Comparison of ENCODE assay signal across 8 mouse cellular contexts in the genomic region with DNA sequence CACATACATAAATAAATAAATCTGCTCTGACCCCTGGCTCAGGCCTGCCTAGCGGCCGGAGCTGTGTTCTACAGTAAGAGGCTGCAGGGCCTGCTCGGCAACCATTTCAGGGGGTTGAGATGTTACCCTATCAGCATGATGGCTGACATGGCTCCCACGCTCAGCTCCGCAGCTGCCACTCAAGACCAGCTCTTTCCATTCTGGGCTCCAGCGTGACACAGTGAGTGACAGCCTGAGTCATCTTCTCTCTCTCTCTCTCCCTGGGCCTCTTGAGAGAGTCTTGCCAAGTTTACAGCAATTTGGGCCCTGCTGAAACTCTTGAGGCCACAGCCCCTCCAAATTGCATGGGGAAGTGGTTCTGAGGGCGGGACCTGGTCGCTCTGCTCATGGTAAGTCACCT. TPM values are rescaled to one million over a fixed set of nuclear protein-coding genes. Genes with fewer than 3 reads are reported as not detected.
A peak's percentile ranks its signal among the peaks of the same experiment; 100 is the strongest.
DNase-seq lines count a peak whose midpoint lies in the region; ATAC-seq and TF ChIP-seq lines count a peak whose summit lies in the region.
"Had no signal": no experiment of that assay in that cellular context is flagged by ENCODE, and none has a peak within 500 bp of the region (broad histone marks: within the 10 kb centered on the region; RNA-seq: fewer than 3 reads in every experiment).

No protein-coding gene starts in this region.

- no peaks in the 10 kb centered on the region for H3K36me3 ChIP-seq in intestine, embryonic 14.5 days (ENCODE audit: control insufficient read depth, insufficient read depth, low read length)
- no peaks in the 10 kb centered on the region for H3K36me3 ChIP-seq in intestine, embryonic 15.5 days

- H3K27me3 ChIP-seq in intestine, embryonic 14.5 days (replicated peaks; ENCODE audit: control insufficient read depth, insufficient read depth, low read length), result no peaks in the 10 kb centered on the region
- H3K27me3 ChIP-seq in intestine, embryonic 15.5 days (replicated peaks), result no peaks in the 10 kb centered on the region
- H3K27me3 ChIP-seq: Patski had no signal

- H3K27ac ChIP-seq in intestine, embryonic 14.5 days (ENCODE audit: low read depth), result peak overlapping the region; percentile 58; the same call in 1 of the 2 replicates
- H3K27ac ChIP-seq in intestine, embryonic 15.5 days, result no peak overlapping the region
- peak overlapping the region; percentile 90 for H3K27ac ChIP-seq in embryonic fibroblast, embryonic 13.5 days (ENCODE audit: insufficient read depth, low read length)

- no peak for TF ChIP-seq POLR2A in embryonic fibroblast, embryonic 13.5 days (IDR thresholded peaks at IDR 0.05; ENCODE audit: low read depth, low read length)

- no peak for DNase-seq in intestine, embryonic 14.5 days (ENCODE audit: low spot score)
- DNase-seq in right cerebral cortex, adult 2 months (ENCODE audit: low spot score in 2 of 2), result peak; percentile 47 to 50
- no peak for DNase-seq in right cerebral cortex, postnatal 25 days
- no peak for DNase-seq in urinary bladder, postnatal 10 days (ENCODE audit: low spot score)
- DNase-seq in thymus, postnatal 25 days, result no peak

- H3K9ac ChIP-seq in intestine, embryonic 14.5 days (ENCODE audit: low read length), result no peak overlapping the region
- H3K9ac ChIP-seq in intestine, embryonic 15.5 days, result no peak overlapping the region

- no peak overlapping the region for H3K4me3 ChIP-seq in intestine, embryonic 14.5 days (ENCODE audit: low read depth, low read length)
- H3K4me3 ChIP-seq in intestine, embryonic 15.5 days (replicated peaks), result no peak overlapping the region
- H3K4me3 ChIP-seq in embryonic fibroblast, embryonic 13.5 days (ENCODE audit: insufficient read depth, low read length), result no peak overlapping the region

- H3K4me2 ChIP-seq in intestine, embryonic 14.5 days (ENCODE audit: low read length), result no peak overlapping the region
- no peak overlapping the region for H3K4me2 ChIP-seq in intestine, embryonic 15.5 days (replicated peaks)

- WGBS in intestine, embryonic 14.5 days, result 86% methylated on average over 8 of the region's 8 CpGs
- WGBS in intestine, embryonic 15.5 days, result 89% methylated on average over 8 of the region's 8 CpGs

- peaks cover 36% of the 10 kb centered on the region for H3K4me1 ChIP-seq in intestine, embryonic 14.5 days (replicated peaks; ENCODE audit: control insufficient read depth, insufficient read depth, low read length)
- H3K4me1 ChIP-seq in intestine, embryonic 15.5 days (replicated peaks), result peaks cover 31% of the 10 kb centered on the region
- H3K4me1 ChIP-seq in embryonic fibroblast, embryonic 13.5 days (ENCODE audit: control insufficient read depth, insufficient read depth, low read length), result peaks cover 26% of the 10 kb centered on the region

- TF ChIP-seq CTCF in embryonic fibroblast, embryonic 13.5 days (IDR thresholded peaks at IDR 0.05; ENCODE audit: borderline replicate concordance, insufficient read depth, low read length), result no peak

- no peaks in the 10 kb centered on the region for H3K9me3 ChIP-seq in intestine, embryonic 14.5 days (ENCODE audit: control insufficient read depth, low read length)
- no peaks in the 10 kb centered on the region for H3K9me3 ChIP-seq in intestine, embryonic 15.5 days

- ATAC-seq in intestine, embryonic 14.5 days (replicated peaks; ENCODE audit: low FRiP score, low TSS enrichment, low read depth), result no peak
- no peak for ATAC-seq in intestine, embryonic 15.5 days
- ATAC-seq: Patski had no signal

RNA-seq across cellular contexts. Expression of a gene that starts 32.0 kb away (rescaled TPM):
- 74.6 and 81.2 TPM in 2 replicates for polyA plus RNA-seq in intestine, embryonic 14.5 days (2014; fragmentation: Nextera tagmentation; extraction: Ambion mirVana)
- 64.1 and 74.9 TPM in 2 replicates for polyA plus RNA-seq in intestine, embryonic 15.5 days (2015; fragmentation: Nextera tagmentation; extraction: Ambion mirVana)
- 19.8 and 21.1 TPM in 2 replicates for polyA plus RNA-seq in embryonic fibroblast, embryonic 13.5 days (2011; ENCODE audit: insufficient read length, low read depth, missing spikeins)

RNA-seq across cellular contexts. Expression of a gene that starts 59.3 kb away (rescaled TPM):
- polyA plus RNA-seq in intestine, embryonic 14.5 days (2014; fragmentation: Nextera tagmentation; extraction: Ambion mirVana), result 24.4 and 25.3 TPM in 2 replicates
- polyA plus RNA-seq in intestine, embryonic 15.5 days (2015; fragmentation: Nextera tagmentation; extraction: Ambion mirVana), result 13.3 and 13.8 TPM in 2 replicates
- 88.4 and 106 TPM in 2 replicates for polyA plus RNA-seq in embryonic fibroblast, embryonic 13.5 days (2011; ENCODE audit: insufficient read length, low read depth, missing spikeins)

Comparison
In these comparisons a context has a peak if more than half of its experiments do, and no peak if none do; other contexts are left out.
1. DNase-seq: peak in right cerebral cortex, adult 2 months (2 of 2); none in intestine, embryonic 14.5 days (single experiment), right cerebral cortex, postnatal 25 days (single experiment), urinary bladder, postnatal 10 days (single experiment) and thymus, postnatal 25 days (single experiment).